1 mouse cellular context compared by ENCODE assay signal in the genomic region with DNA sequence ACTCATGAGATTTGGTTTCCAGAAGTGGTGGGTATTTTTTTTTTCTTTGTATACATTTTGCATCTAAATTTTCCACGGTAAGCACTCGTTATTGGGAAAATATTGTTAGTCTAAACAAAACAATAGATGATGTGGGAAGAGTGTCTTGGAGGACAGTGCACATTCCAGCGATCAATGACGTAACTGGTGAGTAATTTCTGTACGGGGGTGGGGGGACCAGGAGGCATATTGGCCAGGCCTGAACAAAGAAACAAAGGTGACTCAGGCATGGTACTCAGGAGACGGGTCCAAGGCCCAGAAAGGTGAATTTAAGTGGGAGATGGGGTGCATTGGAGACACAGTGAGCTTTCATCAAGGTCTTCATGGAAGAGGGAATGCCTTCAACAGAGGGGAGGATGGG.
TF ChIP-seq lines count a peak whose summit lies in the region.

No protein-coding gene starts in this region.

TF ChIP-seq in MEL, 35 proteins besides CTCF, POLR2A, EP300 and RAD21:
- TF ChIP-seq GATA1 (IDR thresholded peaks at IDR 0.05; ENCODE audit: low read depth, low read length) (no peak), HCFC1 (IDR thresholded peaks at IDR 0.05; ENCODE audit: low read depth, low read length) (no peak), TBP (IDR thresholded peaks at IDR 0.05; ENCODE audit: low read depth, low read length) (no peak), SIN3A (IDR thresholded peaks at IDR 0.05; ENCODE audit: low read length) (no peak), MAFK (IDR thresholded peaks at IDR 0.05; ENCODE audit: borderline replicate concordance, low read depth, low read length) (no peak), ZNF384 (IDR thresholded peaks at IDR 0.05; ENCODE audit: low read depth, low read length) (no peak), CHD1 (IDR thresholded peaks at IDR 0.05; ENCODE audit: low read depth, low read length) (no peak), CHD2 (IDR thresholded peaks at IDR 0.05; ENCODE audit: low read length) (no peak), MEF2A (IDR thresholded peaks at IDR 0.05; ENCODE audit: extremely low read depth, insufficient replicate concordance, low read depth, low read length, poor library complexity, severe bottlenecking) (no peak), ZKSCAN1 (IDR thresholded peaks at IDR 0.05; ENCODE audit: low read depth, low read length) (no peak), ZC3H11A (IDR thresholded peaks at IDR 0.05; ENCODE audit: low read depth, low read length) (no peak), E2F4 (IDR thresholded peaks at IDR 0.05; ENCODE audit: borderline replicate concordance, low read depth, low read length) (no peak), SMC3 (IDR thresholded peaks at IDR 0.05; ENCODE audit: low read depth, low read length) (no peak), BHLHE40 (IDR thresholded peaks at IDR 0.05; ENCODE audit: borderline replicate concordance, low read depth, low read length) (no peak), TCF12 (IDR thresholded peaks at IDR 0.05; ENCODE audit: low read depth, low read length) (no peak), RCOR1 (IDR thresholded peaks at IDR 0.05; ENCODE audit: low read depth, low read length) (no peak), ETS1 (IDR thresholded peaks at IDR 0.05; ENCODE audit: low read depth, low read length) (no peak), MAX (IDR thresholded peaks at IDR 0.05; ENCODE audit: low read length) (no peak), MXI1 (IDR thresholded peaks at IDR 0.05; ENCODE audit: low read depth, low read length) (no peak), KAT2A (conservative IDR thresholded peaks at IDR 0.05; ENCODE audit: low read depth, low read length) (no peak)
